Mouse (Mus musculus): ENCODE data around the gene Sulf2. TPM values are rescaled to one million over a fixed set of nuclear protein-coding genes. Genes with fewer than 3 reads are reported as not detected.

Gene Sulf2
- polyA plus RNA-seq, 1 experiment from 2014 or later = 125 TPM

GRCm38 (mm10) chr2:166153891-166154711, 1.4 kb downstream of the Sulf2 start:
- H3K4me3 ChIP-seq (replicated peaks; ENCODE audit: low read length) = peak overlapping the region; percentile 74
- peak overlapping the region; percentile 97 for H3K4me2 ChIP-seq (replicated peaks)
- H3K36me3 ChIP-seq (replicated peaks; ENCODE audit: control insufficient read depth, insufficient read depth) = no peaks in the 10 kb centered on the region
- peak overlapping the region; percentile 87 for H3K27ac ChIP-seq
- DNase-seq (ENCODE audit: low spot score) (no peak), ATAC-seq (ENCODE audit: low FRiP score) (0 out of 2 replicates have a peak, but pooled peaks have one; percentile 21)
- H3K27me3 ChIP-seq (ENCODE audit: control insufficient read depth, insufficient read depth, low read length) = peaks cover 9% of the 10 kb centered on the region; the same call in 1 of the 2 replicates
- H3K9ac ChIP-seq = peak overlapping the region; percentile 86
- no peaks in the 10 kb centered on the region for H3K9me3 ChIP-seq (ENCODE audit: control insufficient read depth, low read length)
- WGBS = under 1% methylated on average over 50 of the region's 51 CpGs
- peaks cover 47% of the 10 kb centered on the region for H3K4me1 ChIP-seq (replicated peaks; ENCODE audit: control insufficient read depth, insufficient read depth, low read length)

GRCm38 (mm10) chr2:166153399-166153793, 2.1 kb downstream of the Sulf2 start:
- Histone ChIP-seq H3K4me1 (replicated peaks; ENCODE audit: control insufficient read depth, insufficient read depth, low read length) (peaks cover 51% of the 10 kb centered on the region), H3K36me3 (replicated peaks; ENCODE audit: control insufficient read depth, insufficient read depth) (no peaks in the 10 kb centered on the region), H3K9ac (peak overlapping the region; percentile 86), H3K9me3 (ENCODE audit: control insufficient read depth, low read length) (no peaks in the 10 kb centered on the region), H3K4me3 (replicated peaks; ENCODE audit: low read length) (peak overlapping the region; percentile 74), H3K27me3 (ENCODE audit: control insufficient read depth, insufficient read depth, low read length) (peaks cover 9% of the 10 kb centered on the region; the same call in 1 of the 2 replicates), H3K4me2 (replicated peaks) (peak overlapping the region; percentile 97), H3K27ac (no peak overlapping the region)
- WGBS = 28% methylated on average over 3 of the region's 3 CpGs
- DNase-seq (ENCODE audit: low spot score) = no peak
- no peak for ATAC-seq (ENCODE audit: low FRiP score)

- H3K4me3 ChIP-seq (replicated peaks; ENCODE audit: low read length) = peak overlapping the region; percentile 74
- no peaks in the 10 kb centered on the region for H3K9me3 ChIP-seq (ENCODE audit: control insufficient read depth, low read length)
- peak overlapping the region; percentile 86; the same call in 1 of the 2 replicates for H3K9ac ChIP-seq
- peaks cover 51% of the 10 kb centered on the region for H3K4me1 ChIP-seq (replicated peaks; ENCODE audit: control insufficient read depth, insufficient read depth, low read length)
- peaks cover 9% of the 10 kb centered on the region; the same call in 1 of the 2 replicates for H3K27me3 ChIP-seq (ENCODE audit: control insufficient read depth, insufficient read depth, low read length)
- DNase-seq (ENCODE audit: low spot score) = no peak
- H3K27ac ChIP-seq = no peak overlapping the region
- 72% methylated on average over 11 of the region's 11 CpGs for WGBS
- no peaks in the 10 kb centered on the region for H3K36me3 ChIP-seq (replicated peaks; ENCODE audit: control insufficient read depth, insufficient read depth)
- peak overlapping the region; percentile 97 for H3K4me2 ChIP-seq (replicated peaks)
- ATAC-seq (ENCODE audit: low FRiP score) = no peak
Observed at GRCm38 (mm10) chr2:166152734-166153398, 2.6 kb downstream of the Sulf2 start.

GRCm38 (mm10) chr2:166151510-166152473, 3.7 kb downstream of the Sulf2 start:
- DNase-seq (ENCODE audit: low spot score) (peak; percentile 72), ATAC-seq (ENCODE audit: low FRiP score) (no peak)
- H3K4me2 ChIP-seq (replicated peaks) = peak overlapping the region; percentile 97
- peaks cover 51% of the 10 kb centered on the region for H3K4me1 ChIP-seq (replicated peaks; ENCODE audit: control insufficient read depth, insufficient read depth, low read length)
- H3K9ac ChIP-seq = peak overlapping the region; percentile 40
- WGBS = 44% methylated on average over 19 of the region's 19 CpGs
- peak overlapping the region; percentile 55 for H3K27ac ChIP-seq
- peak overlapping the region; percentile 6; the same call in 1 of the 2 replicates for H3K4me3 ChIP-seq (replicated peaks; ENCODE audit: low read length)
- peaks cover 3% of the 10 kb centered on the region; the same call in 1 of the 2 replicates for H3K27me3 ChIP-seq (ENCODE audit: control insufficient read depth, insufficient read depth, low read length)
- no peaks in the 10 kb centered on the region for H3K36me3 ChIP-seq (replicated peaks; ENCODE audit: control insufficient read depth, insufficient read depth)
- H3K9me3 ChIP-seq (ENCODE audit: control insufficient read depth, low read length) = no peaks in the 10 kb centered on the region

GRCm38 (mm10) chr2:166150584-166150983, 4.9 kb downstream of the Sulf2 start:
- Histone ChIP-seq H3K27me3 (ENCODE audit: control insufficient read depth, insufficient read depth, low read length) (no peaks in the 10 kb centered on the region), H3K4me1 (replicated peaks; ENCODE audit: control insufficient read depth, insufficient read depth, low read length) (peaks cover 53% of the 10 kb centered on the region), H3K9me3 (ENCODE audit: control insufficient read depth, low read length) (no peaks in the 10 kb centered on the region), H3K4me3 (replicated peaks; ENCODE audit: low read length) (no peak overlapping the region), H3K9ac (no peak overlapping the region), H3K36me3 (replicated peaks; ENCODE audit: control insufficient read depth, insufficient read depth) (no peaks in the 10 kb centered on the region), H3K27ac (no peak overlapping the region), H3K4me2 (replicated peaks) (no peak overlapping the region)
- ATAC-seq (ENCODE audit: low FRiP score) (no peak), DNase-seq (ENCODE audit: low spot score) (no peak)
- WGBS = 96% methylated on average over 5 of the region's 5 CpGs

- no peak overlapping the region for H3K4me3 ChIP-seq (replicated peaks; ENCODE audit: low read length)
- no peaks in the 10 kb centered on the region for H3K9me3 ChIP-seq (ENCODE audit: control insufficient read depth, low read length)
- no peak overlapping the region for H3K27ac ChIP-seq
- WGBS = 74% methylated on average over 8 of the region's 8 CpGs
- peak overlapping the region; percentile 10; the same call in 1 of the 2 replicates for H3K9ac ChIP-seq
- ATAC-seq (ENCODE audit: low FRiP score) = no peak
- no peaks in the 10 kb centered on the region for H3K27me3 ChIP-seq (ENCODE audit: control insufficient read depth, insufficient read depth, low read length)
- H3K4me1 ChIP-seq (replicated peaks; ENCODE audit: control insufficient read depth, insufficient read depth, low read length) = peaks cover 53% of the 10 kb centered on the region
- H3K36me3 ChIP-seq (replicated peaks; ENCODE audit: control insufficient read depth, insufficient read depth) = no peaks in the 10 kb centered on the region
- no peak overlapping the region for H3K4me2 ChIP-seq (replicated peaks)
- DNase-seq (ENCODE audit: low spot score) = no peak
Observed at GRCm38 (mm10) chr2:166149482-166149881, 6.0 kb downstream of the Sulf2 start.

GRCm38 (mm10) chr2:166148672-166149332, 6.7 kb downstream of the Sulf2 start:
- Histone ChIP-seq H3K36me3 (replicated peaks; ENCODE audit: control insufficient read depth, insufficient read depth) (no peaks in the 10 kb centered on the region), H3K4me2 (replicated peaks) (no peak overlapping the region), H3K27ac (no peak overlapping the region), H3K4me1 (replicated peaks; ENCODE audit: control insufficient read depth, insufficient read depth, low read length) (peaks cover 47% of the 10 kb centered on the region), H3K27me3 (ENCODE audit: control insufficient read depth, insufficient read depth, low read length) (no peaks in the 10 kb centered on the region), H3K9ac (no peak overlapping the region), H3K9me3 (ENCODE audit: control insufficient read depth, low read length) (no peaks in the 10 kb centered on the region), H3K4me3 (replicated peaks; ENCODE audit: low read length) (no peak overlapping the region)
- no peak for ATAC-seq (ENCODE audit: low FRiP score)
- 55% methylated on average over 13 of the region's 13 CpGs for WGBS
- DNase-seq (ENCODE audit: low spot score) = no peak

- no peak overlapping the region for H3K27ac ChIP-seq
- no peaks in the 10 kb centered on the region for H3K27me3 ChIP-seq (ENCODE audit: control insufficient read depth, insufficient read depth, low read length)
- H3K4me2 ChIP-seq (replicated peaks) = no peak overlapping the region
- no peaks in the 10 kb centered on the region for H3K9me3 ChIP-seq (ENCODE audit: control insufficient read depth, low read length)
- DNase-seq (ENCODE audit: low spot score) (no peak), ATAC-seq (ENCODE audit: low FRiP score) (no peak)
- no peaks in the 10 kb centered on the region for H3K36me3 ChIP-seq (replicated peaks; ENCODE audit: control insufficient read depth, insufficient read depth)
- H3K4me1 ChIP-seq (replicated peaks; ENCODE audit: control insufficient read depth, insufficient read depth, low read length) = peaks cover 43% of the 10 kb centered on the region
- H3K4me3 ChIP-seq (replicated peaks; ENCODE audit: low read length) = no peak overlapping the region
- WGBS = 85% methylated on average over 10 of the region's 10 CpGs
- no peak overlapping the region for H3K9ac ChIP-seq
Observed at GRCm38 (mm10) chr2:166147930-166148651, 7.4 kb downstream of the Sulf2 start.
